Mouse (Mus musculus) retina, postnatal 7 days (tissue): Measurements from ENCODE around the gene Golga4.

Experiments used
- DNase-seq: peaks from one replicate; pipeline ENCODE4 v3.0.0-alpha.2; 2012; ENCODE audit warnings: low read depth, low spot score

The Golga4 gene

GRCm38 (mm10) chr9:118488896-118489578 lies 17.0 kb upstream of the Golga4 start:
- DNase-seq: no peak

GRCm38 (mm10) chr9:118489579-118490019 lies 16.5 kb upstream of the Golga4 start:
- DNase-seq: no peak

DNA sequence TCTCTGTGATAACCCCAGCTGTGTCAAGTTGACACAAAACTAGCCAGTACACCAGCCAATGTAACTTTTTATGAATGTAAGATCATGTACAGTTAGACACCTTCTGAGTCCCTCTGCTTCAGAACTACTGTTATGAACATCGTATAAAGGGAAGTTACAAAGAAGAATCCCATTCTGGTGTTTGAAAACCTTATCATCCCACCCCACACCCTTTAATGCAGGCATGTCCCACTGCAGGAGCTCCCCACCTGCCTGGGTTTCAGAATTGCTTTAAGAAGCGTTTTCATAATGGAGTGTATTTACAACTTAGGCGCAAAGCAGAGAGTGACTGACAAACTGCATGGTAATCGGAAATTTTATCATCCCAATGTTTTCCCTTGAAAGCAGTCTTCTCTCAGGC lies 14.9 kb upstream of the Golga4 start:
- DNase-seq: no peak

GRCm38 (mm10) chr9:118492932-118493698 lies 13.0 kb upstream of the Golga4 start:
- DNase-seq: no peak

DNA sequence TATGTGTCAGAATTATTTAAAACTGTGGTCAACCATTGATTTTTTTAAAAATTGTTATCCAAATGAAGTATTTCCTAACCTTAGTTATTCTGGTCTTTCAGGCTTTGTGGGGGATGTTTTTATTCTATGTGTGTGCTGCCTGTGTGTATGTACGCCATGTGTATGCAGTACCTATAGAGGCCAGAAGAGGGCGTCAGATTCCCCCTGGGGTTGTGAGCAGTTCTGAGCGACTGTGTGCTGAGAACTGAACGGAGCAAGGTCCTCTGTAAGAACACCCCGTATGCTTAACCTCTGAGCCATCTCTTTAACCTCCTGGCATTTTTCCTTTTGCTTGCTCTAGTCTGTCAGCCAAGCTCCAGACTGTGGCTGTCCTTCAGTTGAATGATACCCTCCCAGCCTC lies 12.0 kb upstream of the Golga4 start:
- no peak for DNase-seq

DNA sequence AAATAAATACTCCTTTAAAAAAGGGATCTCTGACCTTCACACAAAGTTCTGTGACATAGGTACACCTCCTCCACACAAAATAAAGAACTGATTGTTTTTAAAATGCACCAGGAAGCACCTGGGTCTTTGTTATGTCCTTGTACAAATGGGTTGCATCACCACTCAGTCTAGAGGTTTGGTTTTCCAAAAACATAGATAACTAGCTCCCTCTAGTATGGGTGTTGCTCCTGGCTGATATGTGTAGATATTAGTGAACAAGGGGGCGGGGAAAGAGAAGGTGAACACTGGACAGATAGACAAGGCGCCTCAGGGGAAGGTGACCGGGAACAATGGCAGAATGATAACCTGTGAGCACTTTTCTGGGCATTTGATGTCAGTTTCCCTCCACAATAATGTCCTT lies 10.1 kb upstream of the Golga4 start:
- no peak for DNase-seq

GRCm38 (mm10) chr9:118496952-118497351 lies 9.1 kb upstream of the Golga4 start:
- DNase-seq: no peak

DNA sequence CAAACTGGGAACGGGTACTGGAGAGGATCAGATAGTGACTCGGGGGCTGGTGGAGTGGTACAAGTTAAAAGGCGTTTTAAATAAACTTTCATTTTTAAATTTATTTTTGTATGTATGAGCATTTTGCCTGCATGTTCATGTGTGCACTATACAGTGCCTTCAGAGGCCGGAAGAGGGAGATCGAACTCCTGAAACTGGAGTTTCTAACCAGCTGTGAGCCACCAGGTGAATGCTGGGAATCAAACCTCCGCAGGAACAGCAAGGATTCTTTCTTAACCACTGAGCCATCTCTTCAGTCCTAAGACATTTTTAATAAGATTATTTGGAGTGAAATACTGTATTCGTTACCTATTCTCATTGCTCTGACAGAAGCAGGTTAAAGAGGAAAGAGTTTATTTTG lies 8.0 kb upstream of the Golga4 start:
- DNase-seq: no peak

DNA sequence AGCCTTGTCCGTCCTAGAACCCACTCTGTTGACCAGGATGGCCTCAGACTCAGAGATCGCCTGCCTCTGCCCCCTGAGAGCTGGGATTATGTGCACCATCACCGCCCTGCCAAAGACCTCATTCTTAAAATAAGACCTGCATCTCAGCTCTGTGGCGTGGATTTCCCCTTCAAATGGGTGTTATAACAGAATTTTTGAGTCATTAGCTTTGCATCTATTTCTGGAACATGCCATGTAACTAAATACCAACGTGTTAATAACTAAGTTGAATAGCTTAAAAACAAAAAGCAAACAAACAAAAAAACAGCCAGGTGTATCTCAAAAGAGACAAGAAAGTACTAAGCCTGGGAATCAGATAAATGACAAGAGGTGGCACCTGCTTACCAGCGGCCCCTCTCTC lies 5.1 kb upstream of the Golga4 start:
- no peak for DNase-seq

DNA sequence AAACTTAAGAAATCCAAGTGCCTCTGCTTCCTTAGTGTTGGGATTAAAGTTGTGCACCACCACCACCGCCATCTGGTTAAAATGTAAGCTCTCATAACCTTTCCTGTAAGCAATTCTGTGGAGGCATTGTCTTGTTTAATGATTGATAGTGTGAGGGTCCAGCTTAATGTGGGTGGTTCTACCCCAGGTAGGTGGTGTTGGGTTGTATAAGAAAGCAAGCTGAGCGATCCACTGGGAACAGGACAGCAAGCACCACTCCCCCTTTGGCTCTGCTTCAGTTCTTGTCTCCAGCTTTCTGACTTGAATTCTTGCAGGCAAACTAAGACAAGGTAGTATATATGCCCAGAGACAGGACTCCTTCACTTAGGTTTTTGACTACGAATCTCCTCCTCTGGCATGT lies 1.4 kb upstream of the Golga4 start:
- DNase-seq: no peak

DNA sequence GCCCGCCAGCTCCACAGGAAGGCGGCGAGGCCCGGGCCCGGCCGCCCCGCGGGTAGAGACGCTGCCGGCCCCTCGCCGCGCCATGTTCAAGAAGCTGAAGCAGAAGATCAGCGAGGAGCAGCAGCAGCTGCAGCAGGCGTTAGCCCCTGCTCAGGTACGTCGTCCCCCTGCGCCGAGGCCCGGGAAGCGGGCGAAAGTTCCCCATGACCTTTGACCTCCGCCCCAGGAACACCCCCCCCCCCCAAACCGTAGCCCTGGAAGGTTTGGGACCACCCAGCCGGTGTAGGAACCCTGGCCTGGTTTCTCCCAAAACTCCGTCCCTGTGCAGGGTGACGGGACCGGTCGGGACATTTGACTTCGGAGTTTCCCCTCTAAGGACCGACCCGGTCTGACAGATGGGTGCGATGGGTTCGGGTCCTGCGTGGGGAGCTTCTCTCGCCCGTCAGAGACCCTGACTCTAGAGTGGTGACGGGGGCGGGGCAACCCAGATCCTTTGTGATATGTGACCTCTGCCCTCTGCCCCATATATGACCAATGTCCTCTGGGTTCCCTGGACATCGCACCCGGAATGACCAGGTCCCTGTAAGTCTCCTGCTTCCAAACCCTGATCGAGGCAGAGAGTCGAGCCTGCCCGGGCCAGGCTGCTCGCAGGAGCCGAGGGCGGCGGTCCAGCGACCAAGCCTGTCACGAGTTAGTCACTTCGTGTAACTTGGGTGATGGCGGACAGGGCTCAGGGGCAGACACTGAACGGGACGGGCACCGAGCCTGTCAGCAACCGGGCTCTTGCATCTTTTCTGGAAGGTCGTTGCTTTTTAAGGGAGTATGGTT lies 551 bp downstream of the Golga4 start:
- DNase-seq: no peak

DNA sequence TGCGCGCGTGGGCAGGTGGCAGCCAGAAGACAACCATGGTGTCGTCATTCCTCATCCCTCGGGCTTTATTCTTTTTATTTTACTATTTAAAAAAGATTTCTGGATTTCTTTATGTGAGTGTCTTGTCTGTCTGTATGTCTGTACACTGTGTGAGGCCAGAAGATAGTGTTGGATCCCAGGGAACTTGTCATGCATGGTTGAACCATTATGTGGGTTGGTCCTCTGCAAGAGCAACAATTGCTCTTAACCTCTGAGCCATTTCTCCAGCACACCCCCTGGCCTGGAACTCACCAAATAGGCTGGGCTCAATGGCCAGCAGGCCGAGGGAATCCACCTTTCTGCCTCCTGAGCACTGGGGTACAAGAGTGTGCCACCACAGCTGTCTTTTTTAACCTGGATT lies 1.5 kb downstream of the Golga4 start:
- no peak for DNase-seq

- no peak for DNase-seq
Observed at GRCm38 (mm10) chr9:118508601-118509000, 2.5 kb downstream of the Golga4 start.

DNA sequence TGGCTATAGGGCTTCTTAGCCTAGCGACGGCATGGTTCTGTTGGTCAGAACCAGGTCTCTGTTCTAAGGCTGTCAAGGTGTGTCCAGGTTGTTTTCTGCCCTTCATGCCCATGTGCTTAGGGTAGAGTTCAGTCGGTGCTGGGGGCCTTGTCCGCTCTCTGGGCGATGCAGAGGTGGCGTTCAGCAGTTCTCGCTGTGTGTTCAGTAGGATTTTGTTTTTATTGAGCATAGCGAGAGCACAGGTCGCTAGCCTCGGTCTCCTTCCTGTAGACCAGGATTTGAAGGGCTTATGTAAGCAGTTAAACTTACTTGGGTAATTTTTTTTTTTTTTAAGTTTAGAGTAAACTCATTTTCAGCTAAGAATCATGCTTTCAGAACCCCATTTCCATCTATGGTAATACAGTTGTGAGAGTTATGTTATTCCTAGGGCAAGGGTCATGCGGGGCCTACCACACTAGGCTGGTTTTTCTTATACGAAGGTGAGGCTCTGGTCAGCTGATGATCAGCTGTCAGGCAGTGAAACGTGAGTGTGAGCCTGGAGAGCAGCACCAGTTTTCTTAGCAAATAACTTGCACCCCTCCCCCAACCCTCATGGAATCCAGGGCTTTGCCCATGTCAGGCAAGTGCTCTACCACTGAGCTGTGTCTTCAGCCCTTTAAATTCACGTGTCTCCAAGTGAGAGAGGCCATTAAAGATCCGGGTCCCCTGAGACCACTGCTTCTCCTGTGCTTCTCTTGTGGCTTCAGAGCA lies 5.0 kb downstream of the Golga4 start:
- DNase-seq: no peak

GRCm38 (mm10) chr9:118512681-118513233 lies 6.7 kb downstream of the Golga4 start:
- no peak for DNase-seq

DNA sequence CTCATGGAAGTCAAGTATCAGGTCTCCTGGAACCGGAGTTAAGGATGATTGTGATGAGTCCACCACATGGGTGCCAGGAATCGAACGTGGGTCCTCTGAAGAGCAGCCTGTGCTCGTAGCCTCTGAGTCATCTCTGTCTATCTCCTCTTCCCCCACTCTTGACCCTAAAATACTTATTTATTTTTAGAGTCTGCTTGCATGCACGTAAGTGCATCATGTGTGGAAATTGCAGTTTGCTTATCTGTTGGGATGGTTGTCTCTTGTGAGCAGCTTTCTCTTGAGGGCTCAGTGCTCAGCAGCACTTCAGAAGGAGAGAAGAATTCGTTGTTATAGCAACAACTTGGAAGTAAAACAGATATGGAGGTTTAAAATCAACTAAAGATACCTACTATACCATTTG lies 9.4 kb downstream of the Golga4 start:
- DNase-seq: no peak

GRCm38 (mm10) chr9:118516162-118516561 lies 10.1 kb downstream of the Golga4 start:
- DNase-seq: no peak

GRCm38 (mm10) chr9:118517619-118518018 lies 11.6 kb downstream of the Golga4 start:
- DNase-seq: no peak

GRCm38 (mm10) chr9:118519101-118519500 lies 13.0 kb downstream of the Golga4 start:
- DNase-seq: no peak

- DNase-seq: no peak
Observed at GRCm38 (mm10) chr9:118520011-118520410, 13.9 kb downstream of the Golga4 start.

GRCm38 (mm10) chr9:118520858-118521257 lies 14.8 kb downstream of the Golga4 start:
- no peak for DNase-seq
